Mouse (Mus musculus): ENCODE data around the gene Fam178b. TPM values are rescaled to one million over a fixed set of nuclear protein-coding genes. Genes with fewer than 3 reads are reported as not detected.
A peak's percentile ranks its signal among the peaks of the same experiment; 100 is the strongest.

The Fam178b gene
- polyA plus RNA-seq, 1 experiment from 2014 or later = 1.3 TPM

GRCm38 (mm10) chr1:36569694-36570276 is 113.2 kb downstream of the Fam178b start:
- WGBS = 62% methylated on average over 7 of the region's 7 CpGs
- Histone ChIP-seq H3K9ac (ENCODE audit: low read depth, low read length) (0 out of 2 replicates have a peak overlapping the region, but pooled peaks have one; percentile 34), H3K9me3 (ENCODE audit: control insufficient read depth, low read length) (no peaks in the 10 kb centered on the region), H3K4me2 (replicated peaks; ENCODE audit: low read depth, low read length) (no peak overlapping the region), H3K36me3 (ENCODE audit: control insufficient read depth, insufficient read depth, low read length) (no peaks in the 10 kb centered on the region), H3K4me3 (ENCODE audit: low read length) (no peak overlapping the region), H3K4me1 (ENCODE audit: control insufficient read depth, insufficient read depth, low read length) (peaks cover 49% of the 10 kb centered on the region), H3K27ac (ENCODE audit: low read depth, low read length) (peak overlapping the region; percentile 69), H3K27me3 (ENCODE audit: control insufficient read depth, insufficient read depth, low read length) (no peaks in the 10 kb centered on the region)
- ATAC-seq (ENCODE audit: low FRiP score, low TSS enrichment) = no peak

- peaks cover 46% of the 10 kb centered on the region for H3K4me1 ChIP-seq (ENCODE audit: control insufficient read depth, insufficient read depth, low read length)
- no peaks in the 10 kb centered on the region for H3K36me3 ChIP-seq (ENCODE audit: control insufficient read depth, insufficient read depth, low read length)
- no peaks in the 10 kb centered on the region for H3K27me3 ChIP-seq (ENCODE audit: control insufficient read depth, insufficient read depth, low read length)
- no peaks in the 10 kb centered on the region for H3K9me3 ChIP-seq (ENCODE audit: control insufficient read depth, low read length)
- WGBS = 48% methylated on average over 4 of the region's 4 CpGs
- no peak overlapping the region; the same call in 1 of the 2 replicates for H3K4me2 ChIP-seq (replicated peaks; ENCODE audit: low read depth, low read length)
- H3K27ac ChIP-seq (ENCODE audit: low read depth, low read length) = peak overlapping the region; percentile 81
- no peak overlapping the region for H3K9ac ChIP-seq (ENCODE audit: low read depth, low read length)
- no peak for ATAC-seq (ENCODE audit: low FRiP score, low TSS enrichment)
- H3K4me3 ChIP-seq (ENCODE audit: low read length) = no peak overlapping the region
Measured at GRCm38 (mm10) chr1:36568776-36569175, 114.2 kb downstream of the Fam178b start.

GRCm38 (mm10) chr1:36567818-36568603 is 115.0 kb downstream of the Fam178b start:
- 21% methylated on average over 21 of the region's 21 CpGs for WGBS
- Histone ChIP-seq H3K9me3 (ENCODE audit: control insufficient read depth, low read length) (no peaks in the 10 kb centered on the region), H3K4me3 (ENCODE audit: low read length) (no peak overlapping the region), H3K4me1 (ENCODE audit: control insufficient read depth, insufficient read depth, low read length) (peaks cover 48% of the 10 kb centered on the region), H3K27me3 (ENCODE audit: control insufficient read depth, insufficient read depth, low read length) (no peaks in the 10 kb centered on the region), H3K4me2 (replicated peaks; ENCODE audit: low read depth, low read length) (no peak overlapping the region; the same call in 1 of the 2 replicates), H3K27ac (ENCODE audit: low read depth, low read length) (peak overlapping the region; percentile 81), H3K9ac (ENCODE audit: low read depth, low read length) (no peak overlapping the region; the same call in 1 of the 2 replicates), H3K36me3 (ENCODE audit: control insufficient read depth, insufficient read depth, low read length) (no peaks in the 10 kb centered on the region)
- peak; percentile 69 for ATAC-seq (ENCODE audit: low FRiP score, low TSS enrichment)

DNA sequence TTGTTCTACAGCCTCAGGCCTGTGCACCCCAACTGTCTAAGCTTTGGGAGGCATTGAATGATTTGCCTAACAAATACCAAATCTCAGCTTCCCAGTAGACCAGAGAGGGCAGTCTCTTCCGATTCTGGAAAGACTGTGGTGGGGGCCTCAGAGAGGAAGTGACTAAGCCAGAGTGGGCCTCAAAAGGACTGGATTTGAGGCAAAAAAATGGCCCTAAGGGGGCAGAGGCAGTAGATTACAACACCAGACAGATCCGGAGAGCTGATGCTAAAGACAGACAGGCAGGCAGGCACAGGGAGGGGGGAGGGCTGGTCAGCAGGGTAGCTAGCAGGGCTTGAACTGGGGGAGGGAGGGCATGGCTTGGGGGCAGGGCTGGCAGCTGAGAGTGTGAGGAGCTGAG is 116.6 kb downstream of the Fam178b start:
- H3K27ac ChIP-seq (ENCODE audit: low read depth, low read length) = peak overlapping the region; percentile 4; the same call in 1 of the 2 replicates
- ATAC-seq (ENCODE audit: low FRiP score, low TSS enrichment) = no peak
- no peak overlapping the region for H3K4me3 ChIP-seq (ENCODE audit: low read length)
- no peak overlapping the region for H3K4me2 ChIP-seq (replicated peaks; ENCODE audit: low read depth, low read length)
- no peaks in the 10 kb centered on the region for H3K27me3 ChIP-seq (ENCODE audit: control insufficient read depth, insufficient read depth, low read length)
- H3K9ac ChIP-seq (ENCODE audit: low read depth, low read length) = no peak overlapping the region
- no peaks in the 10 kb centered on the region for H3K9me3 ChIP-seq (ENCODE audit: control insufficient read depth, low read length)
- H3K4me1 ChIP-seq (ENCODE audit: control insufficient read depth, insufficient read depth, low read length) = peaks cover 64% of the 10 kb centered on the region
- 13% methylated on average over 2 of the region's 2 CpGs for WGBS
- H3K36me3 ChIP-seq (ENCODE audit: control insufficient read depth, insufficient read depth, low read length) = no peaks in the 10 kb centered on the region

DNA sequence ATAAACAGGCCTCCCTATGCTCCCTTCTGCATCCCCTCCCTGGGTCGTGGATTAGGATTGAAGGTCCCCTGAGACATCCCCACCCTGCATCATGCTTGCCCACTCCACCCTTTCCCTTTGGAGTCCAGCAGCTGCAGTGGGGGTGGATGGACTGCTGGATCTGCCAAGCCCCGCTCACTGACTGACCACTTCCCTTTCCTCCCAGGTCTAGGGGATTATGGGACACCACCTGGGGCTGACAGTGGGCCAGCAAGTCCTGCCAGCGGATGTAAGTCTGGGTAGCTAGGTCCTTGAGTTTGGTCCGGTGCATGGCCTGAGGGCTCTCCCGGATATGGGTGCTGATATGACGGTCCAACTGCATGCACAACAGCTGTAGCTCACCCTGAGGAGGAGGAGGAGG is 118.9 kb downstream of the Fam178b start:
- Histone ChIP-seq H3K9ac (ENCODE audit: low read depth, low read length) (no peak overlapping the region), H3K9me3 (ENCODE audit: control insufficient read depth, low read length) (no peaks in the 10 kb centered on the region), H3K27me3 (ENCODE audit: control insufficient read depth, insufficient read depth, low read length) (no peaks in the 10 kb centered on the region), H3K4me2 (replicated peaks; ENCODE audit: low read depth, low read length) (no peak overlapping the region), H3K36me3 (ENCODE audit: control insufficient read depth, insufficient read depth, low read length) (no peaks in the 10 kb centered on the region), H3K27ac (ENCODE audit: low read depth, low read length) (no peak overlapping the region), H3K4me1 (ENCODE audit: control insufficient read depth, insufficient read depth, low read length) (peaks cover 62% of the 10 kb centered on the region), H3K4me3 (ENCODE audit: low read length) (no peak overlapping the region)
- no peak for ATAC-seq (ENCODE audit: low FRiP score, low TSS enrichment)
- WGBS = 72% methylated on average over 6 of the region's 6 CpGs

DNA sequence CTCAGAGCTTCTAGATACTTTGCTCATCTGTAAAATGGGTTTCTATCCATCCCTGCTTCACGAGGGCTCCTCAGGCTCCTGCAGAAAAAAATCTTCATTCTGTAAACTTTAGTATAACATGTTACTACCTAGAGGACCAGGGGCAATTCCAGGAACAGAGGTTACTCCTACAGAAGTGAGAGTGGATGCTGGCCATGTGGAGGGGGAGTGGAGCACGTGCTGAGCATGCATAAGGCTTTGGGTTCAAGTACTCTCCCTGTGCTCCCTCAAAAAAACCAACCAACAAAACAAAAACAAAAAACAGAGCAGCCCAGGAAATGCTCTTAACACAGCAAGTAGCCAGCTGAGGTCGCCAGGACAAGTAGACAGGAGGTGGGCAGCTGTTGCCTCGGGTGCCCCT is 119.4 kb downstream of the Fam178b start:
- 37% methylated on average over 4 of the region's 4 CpGs for WGBS
- Histone ChIP-seq H3K9me3 (ENCODE audit: control insufficient read depth, low read length) (no peaks in the 10 kb centered on the region), H3K4me3 (ENCODE audit: low read length) (no peak overlapping the region), H3K36me3 (ENCODE audit: control insufficient read depth, insufficient read depth, low read length) (no peaks in the 10 kb centered on the region), H3K4me1 (ENCODE audit: control insufficient read depth, insufficient read depth, low read length) (peaks cover 63% of the 10 kb centered on the region), H3K4me2 (replicated peaks; ENCODE audit: low read depth, low read length) (no peak overlapping the region), H3K27me3 (ENCODE audit: control insufficient read depth, insufficient read depth, low read length) (no peaks in the 10 kb centered on the region), H3K9ac (ENCODE audit: low read depth, low read length) (no peak overlapping the region), H3K27ac (ENCODE audit: low read depth, low read length) (no peak overlapping the region; the same call in 1 of the 2 replicates)
- ATAC-seq (ENCODE audit: low FRiP score, low TSS enrichment) = no peak

GRCm38 (mm10) chr1:36563197-36563596 is 119.8 kb downstream of the Fam178b start:
- H3K9ac ChIP-seq (ENCODE audit: low read depth, low read length) = no peak overlapping the region
- H3K4me2 ChIP-seq (replicated peaks; ENCODE audit: low read depth, low read length) = no peak overlapping the region

DNA sequence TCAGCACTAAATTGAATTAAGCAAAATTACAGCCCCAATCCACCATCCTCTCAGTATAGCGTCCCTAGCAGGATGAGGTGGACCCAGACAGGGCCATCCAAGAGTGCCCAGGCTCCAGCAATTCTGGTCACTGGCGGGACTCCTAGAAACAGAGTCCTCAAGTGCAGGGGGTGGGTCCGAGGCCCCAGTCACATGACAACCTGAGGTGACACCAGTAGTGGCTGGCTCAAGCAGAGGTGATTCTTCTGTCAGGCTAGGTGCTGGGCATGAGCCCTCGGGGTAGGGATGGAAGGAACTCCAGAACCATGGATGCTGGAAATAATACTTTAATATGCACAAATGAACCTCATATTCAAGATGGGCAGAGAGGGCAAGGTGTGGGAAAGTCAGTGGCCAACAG is 120.6 kb downstream of the Fam178b start:
- Histone ChIP-seq H3K9ac (ENCODE audit: low read depth, low read length) (no peak overlapping the region), H3K9me3 (ENCODE audit: control insufficient read depth, low read length) (no peaks in the 10 kb centered on the region), H3K27ac (ENCODE audit: low read depth, low read length) (no peak overlapping the region), H3K4me2 (replicated peaks; ENCODE audit: low read depth, low read length) (no peak overlapping the region), H3K4me3 (ENCODE audit: low read length) (no peak overlapping the region), H3K4me1 (ENCODE audit: control insufficient read depth, insufficient read depth, low read length) (peaks cover 53% of the 10 kb centered on the region), H3K36me3 (ENCODE audit: control insufficient read depth, insufficient read depth, low read length) (no peaks in the 10 kb centered on the region), H3K27me3 (ENCODE audit: control insufficient read depth, insufficient read depth, low read length) (no peaks in the 10 kb centered on the region)
- ATAC-seq (ENCODE audit: low FRiP score, low TSS enrichment) = no peak
- WGBS = 47% methylated on average over 4 of the region's 4 CpGs

More at GRCm38 (mm10) chr1:36563197-36563596, 119.8 kb downstream of the Fam178b start:
- WGBS = 38% methylated on average over 2 of the region's 2 CpGs
- peak; percentile 12; the same call in 1 of the 2 replicates for ATAC-seq (ENCODE audit: low FRiP score, low TSS enrichment)
- Histone ChIP-seq H3K4me3 (ENCODE audit: low read length) (no peak overlapping the region), H3K9me3 (ENCODE audit: control insufficient read depth, low read length) (no peaks in the 10 kb centered on the region), H3K27me3 (ENCODE audit: control insufficient read depth, insufficient read depth, low read length) (no peaks in the 10 kb centered on the region), H3K36me3 (ENCODE audit: control insufficient read depth, insufficient read depth, low read length) (no peaks in the 10 kb centered on the region), H3K4me1 (ENCODE audit: control insufficient read depth, insufficient read depth, low read length) (peaks cover 59% of the 10 kb centered on the region), H3K27ac (ENCODE audit: low read depth, low read length) (peak overlapping the region; percentile 25; the same call in 1 of the 2 replicates)

DNA sequence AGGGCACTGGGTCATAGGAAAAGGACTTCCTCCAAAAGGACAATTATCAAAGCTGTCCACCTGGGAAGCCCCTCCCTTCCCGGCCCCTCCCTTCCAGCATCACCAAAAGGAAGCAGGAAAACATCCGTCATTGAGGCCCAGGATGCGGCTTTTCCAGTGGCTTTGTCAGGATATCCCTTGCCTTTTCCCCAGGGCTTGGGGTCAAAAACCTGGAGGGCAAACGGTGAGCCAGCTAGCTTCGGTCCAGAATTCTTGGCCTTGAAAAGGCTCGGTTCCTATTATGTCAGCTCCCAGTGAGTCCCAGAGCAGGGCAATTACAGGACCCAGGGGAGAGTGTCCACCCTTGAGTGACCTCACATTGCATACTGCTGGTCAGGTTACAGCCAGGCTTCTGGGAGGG is 122.1 kb downstream of the Fam178b start:
- no peak for ATAC-seq (ENCODE audit: low FRiP score, low TSS enrichment)
- Histone ChIP-seq H3K9ac (ENCODE audit: low read depth, low read length) (no peak overlapping the region), H3K4me1 (ENCODE audit: control insufficient read depth, insufficient read depth, low read length) (peaks cover 40% of the 10 kb centered on the region), H3K4me2 (replicated peaks; ENCODE audit: low read depth, low read length) (no peak overlapping the region), H3K9me3 (ENCODE audit: control insufficient read depth, low read length) (no peaks in the 10 kb centered on the region), H3K27ac (ENCODE audit: low read depth, low read length) (no peak overlapping the region), H3K4me3 (ENCODE audit: low read length) (no peak overlapping the region), H3K27me3 (ENCODE audit: control insufficient read depth, insufficient read depth, low read length) (no peaks in the 10 kb centered on the region), H3K36me3 (ENCODE audit: control insufficient read depth, insufficient read depth, low read length) (no peaks in the 10 kb centered on the region)
- WGBS = 14% methylated on average over 6 of the region's 6 CpGs

All from kidney, embryonic 14.5 days (tissue).